Mouse (Mus musculus): ENCODE measurements around the gene Gchfr. TPM values are rescaled to one million over a fixed set of nuclear protein-coding genes. Genes with fewer than 3 reads are reported as not detected.

The Gchfr gene
- total and polyA plus RNA-seq, 2 experiments from 2014 or later, result 9.8 to 16.8 TPM

- TF ChIP-seq CTCF (IDR thresholded peaks at IDR 0.05; ENCODE audit: low read depth), result no peak
- no peak for DNase-seq (ENCODE audit: low spot score)
- no peaks in the 10 kb centered on the region for H3K4me1 ChIP-seq (ENCODE audit: insufficient read depth, low read length)
- no peaks in the 10 kb centered on the region for H3K36me3 ChIP-seq (ENCODE audit: insufficient read depth, low read length)
- H3K9ac ChIP-seq (replicated peaks; ENCODE audit: low read length), result no peak overlapping the region
- 88% methylated on average over 1 of the region's 1 CpGs for WGBS
- no peak for ATAC-seq
- H3K27ac ChIP-seq, result 0 out of 2 replicates have a peak overlapping the region, but pooled peaks have one; percentile 8
- no peaks in the 10 kb centered on the region for H3K27me3 ChIP-seq (ENCODE audit: insufficient read depth, low read length)
- no peaks in the 10 kb centered on the region for H3K9me3 ChIP-seq (ENCODE audit: low read length)
- H3K4me2 ChIP-seq (ENCODE audit: low read depth, low read length), result no peak overlapping the region
- no peak overlapping the region for H3K4me3 ChIP-seq (ENCODE audit: low read length)
Measured at GRCm38 (mm10) chr2:119197493-119197892, 29.9 kb downstream of the Gchfr start.

- Histone ChIP-seq H3K27me3 (ENCODE audit: insufficient read depth, low read length) (no peaks in the 10 kb centered on the region), H3K9ac (replicated peaks; ENCODE audit: low read length) (no peak overlapping the region), H3K4me3 (ENCODE audit: low read length) (no peak overlapping the region), H3K27ac (0 out of 2 replicates have a peak overlapping the region, but pooled peaks have one; percentile 8), H3K36me3 (ENCODE audit: insufficient read depth, low read length) (no peaks in the 10 kb centered on the region), H3K9me3 (ENCODE audit: low read length) (no peaks in the 10 kb centered on the region), H3K4me2 (ENCODE audit: low read depth, low read length) (no peak overlapping the region), H3K4me1 (ENCODE audit: insufficient read depth, low read length) (no peaks in the 10 kb centered on the region)
- ATAC-seq (no peak), DNase-seq (ENCODE audit: low spot score) (no peak)
- TF ChIP-seq CTCF (IDR thresholded peaks at IDR 0.05; ENCODE audit: low read depth), result no peak
- 26% methylated on average over 1 of the region's 1 CpGs for WGBS
Measured at GRCm38 (mm10) chr2:119198049-119198448, 30.5 kb downstream of the Gchfr start.

- 23% methylated on average over 3 of the region's 3 CpGs for WGBS
- no peak overlapping the region for H3K4me2 ChIP-seq (ENCODE audit: low read depth, low read length)
- H3K4me3 ChIP-seq (ENCODE audit: low read length), result no peak overlapping the region
- H3K36me3 ChIP-seq (ENCODE audit: insufficient read depth, low read length), result no peaks in the 10 kb centered on the region
- peak; percentile 71 for DNase-seq (ENCODE audit: low spot score)
- H3K4me1 ChIP-seq (ENCODE audit: insufficient read depth, low read length), result no peaks in the 10 kb centered on the region
- no peaks in the 10 kb centered on the region for H3K9me3 ChIP-seq (ENCODE audit: low read length)
- H3K27me3 ChIP-seq (ENCODE audit: insufficient read depth, low read length), result no peaks in the 10 kb centered on the region
- no peak for TF ChIP-seq CTCF (IDR thresholded peaks at IDR 0.05; ENCODE audit: low read depth)
- H3K27ac ChIP-seq, result peak overlapping the region; percentile 70; the same call in 1 of the 2 replicates
- peak; percentile 79 for ATAC-seq
- no peak overlapping the region for H3K9ac ChIP-seq (replicated peaks; ENCODE audit: low read length)
Measured at GRCm38 (mm10) chr2:119198934-119199333, 31.4 kb downstream of the Gchfr start.

- no peak for ATAC-seq
Measured at GRCm38 (mm10) chr2:119202914-119203453, 35.4 kb downstream of the Gchfr start.

GRCm38 (mm10) chr2:119203871-119204460 is 36.4 kb downstream of the Gchfr start:
- DNase-seq (ENCODE audit: low spot score) (no peak), ATAC-seq (no peak)
- Histone ChIP-seq H3K27me3 (ENCODE audit: insufficient read depth, low read length) (no peaks in the 10 kb centered on the region), H3K27ac (no peak overlapping the region), H3K9ac (replicated peaks; ENCODE audit: low read length) (no peak overlapping the region), H3K36me3 (ENCODE audit: insufficient read depth, low read length) (no peaks in the 10 kb centered on the region), H3K4me3 (ENCODE audit: low read length) (no peak overlapping the region), H3K9me3 (ENCODE audit: low read length) (no peaks in the 10 kb centered on the region), H3K4me1 (ENCODE audit: insufficient read depth, low read length) (no peaks in the 10 kb centered on the region), H3K4me2 (ENCODE audit: low read depth, low read length) (no peak overlapping the region)
- 66% methylated on average over 4 of the region's 4 CpGs for WGBS
- no peak for TF ChIP-seq CTCF (IDR thresholded peaks at IDR 0.05; ENCODE audit: low read depth)

More at GRCm38 (mm10) chr2:119202914-119203453, 35.4 kb downstream of the Gchfr start:
- H3K9me3 ChIP-seq (ENCODE audit: low read length), result no peaks in the 10 kb centered on the region
- no peak overlapping the region for H3K4me2 ChIP-seq (ENCODE audit: low read depth, low read length)
- peak; percentile 22 for DNase-seq (ENCODE audit: low spot score)
- no peaks in the 10 kb centered on the region for H3K36me3 ChIP-seq (ENCODE audit: insufficient read depth, low read length)
- TF ChIP-seq CTCF (IDR thresholded peaks at IDR 0.05; ENCODE audit: low read depth), result no peak
- H3K4me1 ChIP-seq (ENCODE audit: insufficient read depth, low read length), result no peaks in the 10 kb centered on the region
- no peaks in the 10 kb centered on the region for H3K27me3 ChIP-seq (ENCODE audit: insufficient read depth, low read length)
- no peak overlapping the region for H3K9ac ChIP-seq (replicated peaks; ENCODE audit: low read length)
- H3K27ac ChIP-seq, result no peak overlapping the region
- WGBS, result 48% methylated on average over 5 of the region's 5 CpGs
- no peak overlapping the region for H3K4me3 ChIP-seq (ENCODE audit: low read length)

- ATAC-seq (no peak), DNase-seq (ENCODE audit: low spot score) (no peak)
- Histone ChIP-seq H3K4me1 (ENCODE audit: insufficient read depth, low read length) (peaks cover 4% of the 10 kb centered on the region), H3K4me2 (ENCODE audit: low read depth, low read length) (peak overlapping the region; percentile 74), H3K4me3 (ENCODE audit: low read length) (peak overlapping the region; percentile 77), H3K27ac (peak overlapping the region; percentile 87), H3K9ac (replicated peaks; ENCODE audit: low read length) (peak overlapping the region; percentile 66), H3K27me3 (ENCODE audit: insufficient read depth, low read length) (no peaks in the 10 kb centered on the region), H3K36me3 (ENCODE audit: insufficient read depth, low read length) (peaks cover 23% of the 10 kb centered on the region), H3K9me3 (ENCODE audit: low read length) (no peaks in the 10 kb centered on the region)
- TF ChIP-seq CTCF (IDR thresholded peaks at IDR 0.05; ENCODE audit: low read depth), result no peak
- 20% methylated on average over 6 of the region's 6 CpGs for WGBS
Measured at GRCm38 (mm10) chr2:119207961-119208343, 40.4 kb downstream of the Gchfr start.

Measured in hindbrain, postnatal 0 days (tissue).